Mouse (Mus musculus): ENCODE data around the gene Mrto4.
"Not testable (repeated sequence)": the region's sequence is repeated elsewhere in the genome, so short reads cannot be mapped to it uniquely, and the experiment has no call there.

DNA sequence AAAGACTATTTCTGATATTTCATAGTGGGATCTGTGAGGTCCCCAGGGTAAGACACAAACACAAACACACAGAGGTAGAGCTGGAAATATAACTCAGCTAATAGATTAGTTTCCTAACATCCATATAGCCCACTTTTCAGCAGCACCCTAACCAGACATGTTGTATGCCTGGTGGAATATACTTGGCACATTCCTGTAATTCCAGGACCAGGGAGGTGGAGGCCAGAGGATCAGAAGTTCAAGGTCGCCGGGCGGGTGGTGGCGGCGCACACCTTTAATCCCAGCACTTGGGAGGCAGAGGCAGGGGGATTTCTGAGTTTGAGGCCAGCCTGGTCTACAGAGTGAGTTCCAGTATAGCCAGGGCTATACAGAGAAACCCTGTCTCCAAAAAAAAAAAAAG, 33.5 kb upstream of the Mrto4 start:
- TF ChIP-seq CTCF, EP300 (IDR thresholded peaks at IDR 0.05): not testable (repeated sequence)
